Mouse (Mus musculus) MEL (cell line): ENCODE results near the gene Smyd5. TPM values are rescaled to one million over a fixed set of nuclear protein-coding genes. Genes with fewer than 3 reads are reported as not detected.

Experiments used
- DNase-seq: peaks from one replicate; pipeline ENCODE4 v3.0.0; 2011; ENCODE audit warnings: low read depth, low spot score
- H3K27ac ChIP-seq: 2 replicates; pipeline ENCODE4 v1.5.1; 2012; ENCODE audit warnings: low read depth, mild to moderate bottlenecking, control low read depth, low read length, moderate library complexity; ENCODE audit not compliant: control insufficient read depth
- H3K27me3 ChIP-seq, 2 experiments: fragments of 150-350 bp in 1 of 2; sonication (generic) in 1 of 2; 2 replicates each; pipeline ENCODE4 v1.6.1; 2012; ENCODE audit warnings: low read length in 2 of 2, mild to moderate bottlenecking in 2 of 2, improper control_type of control experiment in 1 of 2, moderate library complexity in 1 of 2; ENCODE audit not compliant: insufficient read depth in 2 of 2, control insufficient read depth in 1 of 2
- H3K36me3 ChIP-seq, 2 experiments: 2 replicates each; pipeline ENCODE4 v1.6.1; 2012 to 2014; ENCODE audit warnings: low read length in 2 of 2, improper control_type of control experiment in 1 of 2, inconsistent platforms in 1 of 2, mild to moderate bottlenecking in 1 of 2; ENCODE audit not compliant: insufficient read depth in 2 of 2, control insufficient read depth in 1 of 2
- H3K4me1 ChIP-seq, 2 experiments: fragments of 150-350 bp in 1 of 2; sonication (generic) in 1 of 2; 2 replicates each; pipeline ENCODE4 v1.6.1; 2012; ENCODE audit warnings: low read length in 2 of 2, improper control_type of control experiment in 1 of 2, mild to moderate bottlenecking in 1 of 2; ENCODE audit not compliant: insufficient read depth in 2 of 2, control insufficient read depth in 1 of 2
- H3K4me3 ChIP-seq, 2 experiments: fragments of 150-350 bp in 1 of 2; sonication (generic) in 1 of 2; 2 replicates each; pipeline ENCODE4 v1.5.1; 2012; ENCODE audit warnings: low read depth in 2 of 2, low read length in 2 of 2, mild to moderate bottlenecking in 2 of 2, moderate library complexity in 2 of 2, control low read depth in 1 of 2, improper control_type of control experiment in 1 of 2; ENCODE audit not compliant: control insufficient read depth in 1 of 2, insufficient read depth in 1 of 2
- H3K79me2 ChIP-seq: 2 replicates; pipeline ENCODE4 v1.6.1; 2012; ENCODE audit warnings: mild to moderate bottlenecking, low read length, moderate library complexity; ENCODE audit not compliant: control insufficient read depth, poor library complexity, insufficient read depth
- H3K9ac ChIP-seq: 2 replicates; pipeline ENCODE4 v1.6.1; 2012; ENCODE audit warnings: low read depth, mild to moderate bottlenecking, control low read depth, low read length, moderate library complexity; ENCODE audit not compliant: control insufficient read depth, poor library complexity, severe bottlenecking
- H3K9me3 ChIP-seq: fragments of 150-350 bp; sonication (generic); replicated peaks from 2 replicates; pipeline ENCODE4 v1.6.1; 2012; ENCODE audit warnings: mild to moderate bottlenecking, low read length, improper control_type of control experiment, moderate library complexity; ENCODE audit not compliant: insufficient read depth
- CTCF ChIP-seq, 3 experiments: IDR thresholded peaks in 2 of 3; conservative IDR thresholded peaks in 1 of 3; 2 replicates each; pipeline ENCODE4 v1.5.1; 2011 to 2012; ENCODE audit warnings: low read length in 3 of 3, low read depth in 2 of 3, mild to moderate bottlenecking in 2 of 3, improper control_type of control experiment in 1 of 3, inconsistent platforms in 1 of 3, mixed read lengths in 1 of 3, moderate library complexity in 1 of 3; ENCODE audit not compliant: control insufficient read depth in 1 of 3, insufficient read depth in 1 of 3, poor library complexity in 1 of 3, severe bottlenecking in 1 of 3
- E2F4 ChIP-seq: IDR thresholded peaks from 2 replicates; pipeline ENCODE4 v1.6.1; 2011; ENCODE audit warnings: low read depth, low read length, improper control_type of control experiment, borderline replicate concordance
- ELF1 ChIP-seq: IDR thresholded peaks from 2 replicates; pipeline ENCODE4 v1.6.1; 2014; ENCODE audit warnings: low read depth, mild to moderate bottlenecking, inconsistent platforms, low read length, improper control_type of control experiment, moderate library complexity
- ETS1 ChIP-seq: IDR thresholded peaks from 2 replicates; pipeline ENCODE4 v1.6.1; 2012; ENCODE audit warnings: low read depth, mild to moderate bottlenecking, inconsistent platforms, low read length, improper control_type of control experiment, moderate library complexity
- GABPA ChIP-seq: IDR thresholded peaks from 2 replicates; pipeline ENCODE4 v1.6.1; 2012; ENCODE audit warnings: low read depth, mild to moderate bottlenecking, inconsistent platforms, low read length, improper control_type of control experiment, moderate library complexity
- JUND ChIP-seq: IDR thresholded peaks from 2 replicates; pipeline ENCODE4 v1.6.1; 2011; ENCODE audit warnings: low read depth, mild to moderate bottlenecking, improper control_type of control experiment, low read length
- MAZ ChIP-seq: IDR thresholded peaks from 2 replicates; pipeline ENCODE4 v1.6.1; 2012; ENCODE audit warnings: low read depth, mild to moderate bottlenecking, inconsistent platforms, low read length, improper control_type of control experiment
- MEF2A ChIP-seq: IDR thresholded peaks from 2 replicates; pipeline ENCODE4 v1.6.1; 2014; ENCODE audit warnings: low read depth, mild to moderate bottlenecking, inconsistent platforms, low read length, improper control_type of control experiment; ENCODE audit not compliant: poor library complexity, insufficient replicate concordance, severe bottlenecking; ENCODE audit errors: extremely low read depth
- MXI1 ChIP-seq: IDR thresholded peaks from 2 replicates; pipeline ENCODE4 v1.6.1; 2011; ENCODE audit warnings: mild to moderate bottlenecking, low read depth, low read length, improper control_type of control experiment
- MYB ChIP-seq: IDR thresholded peaks from 2 replicates; pipeline ENCODE4 v1.6.1; 2011; ENCODE audit warnings: mild to moderate bottlenecking, low read depth, low read length, improper control_type of control experiment
- NELFE ChIP-seq: IDR thresholded peaks from 2 replicates; pipeline ENCODE4 v1.6.1; 2011; ENCODE audit warnings: low read depth, low read length, improper control_type of control experiment
- NRF1 ChIP-seq: IDR thresholded peaks from 2 replicates; pipeline ENCODE4 v1.6.1; 2014; ENCODE audit warnings: low read depth, mild to moderate bottlenecking, inconsistent platforms, low read length, improper control_type of control experiment, moderate library complexity; ENCODE audit not compliant: poor library complexity, insufficient read depth, severe bottlenecking
- POLR2AphosphoS2 ChIP-seq: IDR thresholded peaks from 2 replicates; pipeline ENCODE4 v1.6.1; 2011; ENCODE audit warnings: low read length, improper control_type of control experiment
- POLR2AphosphoS5 ChIP-seq: IDR thresholded peaks from 2 replicates; pipeline ENCODE4 v1.6.1; 2012; ENCODE audit warnings: low read depth, borderline replicate concordance, mild to moderate bottlenecking, inconsistent platforms, low read length, moderate library complexity, mixed read lengths
- RAD21 ChIP-seq: IDR thresholded peaks from 2 replicates; pipeline ENCODE4 v1.6.1; 2011; ENCODE audit warnings: mild to moderate bottlenecking, low read depth, low read length, improper control_type of control experiment
- RCOR1 ChIP-seq: IDR thresholded peaks from 2 replicates; pipeline ENCODE4 v1.6.1; 2012; ENCODE audit warnings: low read depth, mild to moderate bottlenecking, inconsistent platforms, low read length, improper control_type of control experiment
- SIN3A ChIP-seq: IDR thresholded peaks from 2 replicates; pipeline ENCODE4 v1.6.1; 2012; ENCODE audit warnings: low read length, improper control_type of control experiment, inconsistent platforms
- TAL1 ChIP-seq: IDR thresholded peaks from 2 replicates; pipeline ENCODE4 v1.6.1; 2012; ENCODE audit warnings: mild to moderate bottlenecking, inconsistent platforms, low read length, moderate library complexity, mixed read lengths
- TCF12 ChIP-seq: IDR thresholded peaks from 2 replicates; pipeline ENCODE4 v1.6.1; 2014; ENCODE audit warnings: low read depth, mild to moderate bottlenecking, inconsistent platforms, low read length, improper control_type of control experiment, moderate library complexity
- UBTF ChIP-seq: IDR thresholded peaks from 2 replicates; pipeline ENCODE4 v1.6.1; 2012; ENCODE audit warnings: low read depth, mild to moderate bottlenecking, inconsistent platforms, low read length, improper control_type of control experiment, moderate library complexity, borderline replicate concordance; ENCODE audit not compliant: insufficient read depth
- USF1 ChIP-seq: IDR thresholded peaks from 2 replicates; pipeline ENCODE4 v1.6.1; 2014; ENCODE audit warnings: low read depth, mild to moderate bottlenecking, inconsistent platforms, low read length, improper control_type of control experiment, moderate library complexity
- ZMIZ1 ChIP-seq: IDR thresholded peaks from 2 replicates; pipeline ENCODE4 v1.6.1; 2012; ENCODE audit warnings: low read depth, mild to moderate bottlenecking, inconsistent platforms, low read length, improper control_type of control experiment, moderate library complexity
- polyA plus RNA-seq, 2 experiments: library from polyadenylated mRNA; stranded (reverse) in 1 of 2; unstranded in 1 of 2; fragments of >175 nt in 1 of 2; fragments of >200 nt in 1 of 2; gene quantifications; 2 replicates each; pipeline versions ENCODE4 v1.2.1 to v1.2.4; 2012; ENCODE audit warnings: low replicate concordance in 2 of 2, low read depth in 1 of 2; ENCODE audit not compliant: insufficient read length in 2 of 2, insufficient read depth in 1 of 2, missing spikeins in 1 of 2
- total RNA-seq: library from RNA; depleted of rRNA; stranded (reverse); fragments of 300-350 nt; gene quantifications from 2 replicates; pipeline ENCODE4 v1.2.3, GENCODE M21; 2012

Smyd5 gene
- total and polyA plus RNA-seq, 3 experiments: 102 to 113 TPM; not detected in 1

DNA sequence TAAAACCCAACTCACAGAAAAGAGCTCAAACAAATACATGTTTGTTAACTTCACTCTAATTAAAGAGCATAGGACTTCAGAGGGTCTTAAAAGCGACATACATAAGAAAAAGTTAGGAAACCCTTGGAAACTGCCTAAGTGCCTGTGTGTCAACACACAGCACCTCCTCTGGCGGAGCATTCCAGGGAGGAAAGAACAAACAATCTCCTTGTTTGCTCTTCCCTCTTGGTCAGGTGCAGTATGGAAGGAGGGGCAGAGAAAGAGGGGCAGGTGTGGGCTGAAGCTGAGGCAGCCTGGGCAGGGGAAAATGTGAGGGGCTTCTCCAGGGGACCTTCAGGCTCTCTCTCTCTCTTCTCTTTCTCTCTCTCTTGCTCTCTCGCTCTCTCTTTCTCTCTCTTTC lies 16.0 kb upstream of the Smyd5 start:
- TF ChIP-seq NRF1 (no peak), ETS1 (no peak)
- TF ChIP-seq, all 39 proteins: peak for 0
- Histone ChIP-seq H3K4me3 (no peak overlapping the region), H3K36me3 (no peaks in the 10 kb centered on the region), H3K4me1 (no peaks in the 10 kb centered on the region), H3K79me2 (no peaks in the 10 kb centered on the region), H3K27me3 (peaks cover 7 to 11% of the 10 kb centered on the region in 2 experiments), H3K27ac (no peak overlapping the region), H3K9me3 (no peaks in the 10 kb centered on the region), H3K9ac (no peak overlapping the region)
- DNase-seq: no peak

DNA sequence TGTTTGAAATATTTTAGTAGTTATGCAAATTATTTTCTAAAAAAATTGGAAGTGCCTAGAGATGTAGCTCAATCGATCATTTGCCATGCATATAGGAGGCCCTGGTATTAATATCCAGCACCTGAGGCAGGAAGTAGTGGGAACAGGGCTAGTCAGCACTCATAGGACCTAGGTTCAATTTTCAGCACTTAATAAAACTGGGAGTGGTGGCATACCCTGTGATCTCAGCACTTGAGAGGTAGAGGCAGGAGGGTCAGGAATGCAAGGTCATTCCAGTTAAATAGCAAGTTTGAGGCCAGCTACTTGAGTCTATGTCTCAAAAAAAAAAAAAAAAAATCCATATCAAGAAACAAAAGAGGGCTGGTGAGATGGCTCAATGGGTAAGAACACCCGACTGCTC lies 12.6 kb upstream of the Smyd5 start:
- no peak overlapping the region for H3K4me3 ChIP-seq
- DNase-seq: no peak
- H3K27ac ChIP-seq: no peak overlapping the region
- H3K9ac ChIP-seq: no peak overlapping the region
- peaks cover 7 to 16% of the 10 kb centered on the region in 2 experiments for H3K27me3 ChIP-seq
- no peaks in the 10 kb centered on the region for H3K4me1 ChIP-seq
- no peaks in the 10 kb centered on the region for H3K9me3 ChIP-seq
- no peaks in the 10 kb centered on the region for H3K79me2 ChIP-seq
- no peak for TF ChIP-seq NRF1
- no peak for TF ChIP-seq GABPA
- no peak for TF ChIP-seq POLR2AphosphoS2
- TF ChIP-seq E2F4: no peak
- TF ChIP-seq JUND: no peak
- no peak for TF ChIP-seq UBTF
- no peak for TF ChIP-seq NELFE
- TF ChIP-seq ELF1: no peak
- TF ChIP-seq ZMIZ1: no peak
- TF ChIP-seq MXI1: no peak
- no peak for TF ChIP-seq ETS1
- TF ChIP-seq RCOR1: no peak
- no peaks in the 10 kb centered on the region for H3K36me3 ChIP-seq

DNA sequence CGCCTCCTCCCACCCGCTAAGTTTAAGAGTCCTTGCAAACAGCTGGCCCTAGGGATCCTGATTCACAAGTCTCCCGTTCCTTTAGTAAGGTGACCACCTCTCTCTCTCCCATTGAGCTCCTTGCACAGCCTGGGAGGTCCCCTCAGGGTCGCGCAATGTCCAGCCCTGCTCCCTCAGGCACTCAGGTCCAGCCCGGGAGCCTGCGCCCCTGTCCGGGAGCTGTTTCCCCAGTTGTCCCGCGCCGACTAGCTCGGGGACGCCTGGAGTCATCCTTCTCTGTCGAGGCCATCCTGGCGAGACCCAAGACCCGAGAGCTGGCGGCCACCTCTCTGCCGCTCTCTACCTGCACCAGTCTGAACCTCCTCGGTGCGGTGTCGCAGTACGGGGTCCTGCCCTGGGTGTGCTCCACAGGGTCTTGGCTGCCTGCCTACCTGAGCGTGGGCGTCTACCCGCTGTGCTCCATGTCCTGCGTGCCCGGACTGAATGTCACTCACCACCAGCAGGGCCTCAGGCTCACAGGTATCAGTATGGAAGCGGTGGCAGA lies 7.9 kb upstream of the Smyd5 start, which contains the start of gene Noto:
TSS of gene Noto (plus strand) at position 51 of the 544 bp plus-strand sequence.
- Histone ChIP-seq H3K9me3 (no peaks in the 10 kb centered on the region), H3K9ac (no peak within 1 kb of the TSS), H3K4me3 (no peak within 1 kb of the TSS), H3K27me3 (peaks cover 6 to 21% of the 10 kb centered on the region in 2 experiments), H3K27ac (no peak within 1 kb of the TSS), H3K79me2 (no peaks in the 10 kb centered on the region), H3K4me1 (no peaks in the 10 kb centered on the region), H3K36me3 (no peaks in the 10 kb centered on the region)
- no peak for TF ChIP-seq RAD21
- TF ChIP-seq SIN3A: no peak
- no peak for TF ChIP-seq TAL1
- no peak for TF ChIP-seq USF1
- no peak for TF ChIP-seq TCF12
- no peak for TF ChIP-seq GABPA
- no peak for TF ChIP-seq MXI1
- no peak for TF ChIP-seq NELFE
- TF ChIP-seq NRF1: no peak
- no peak for TF ChIP-seq E2F4
- TF ChIP-seq ETS1: no peak
- no peak for TF ChIP-seq MYB
- no peak for TF ChIP-seq POLR2AphosphoS5
- TF ChIP-seq MEF2A: no peak
- no peak for TF ChIP-seq ZMIZ1
- TF ChIP-seq CTCF (IDR thresholded peaks at IDR 0.05 in 2 of 3, conservative IDR thresholded peaks at IDR 0.05 in 1 of 3; ENCODE audit: control insufficient read depth in 1 of 3, insufficient read depth in 1 of 3, low read depth in 2 of 3, low read length in 3 of 3, poor library complexity in 1 of 3, severe bottlenecking in 1 of 3): no peak
- TF ChIP-seq MAZ: no peak
- DNase-seq: no peak
